Mouse (Mus musculus): ENCODE results near the gene AL732309.1.

AL732309.1 gene

DNA sequence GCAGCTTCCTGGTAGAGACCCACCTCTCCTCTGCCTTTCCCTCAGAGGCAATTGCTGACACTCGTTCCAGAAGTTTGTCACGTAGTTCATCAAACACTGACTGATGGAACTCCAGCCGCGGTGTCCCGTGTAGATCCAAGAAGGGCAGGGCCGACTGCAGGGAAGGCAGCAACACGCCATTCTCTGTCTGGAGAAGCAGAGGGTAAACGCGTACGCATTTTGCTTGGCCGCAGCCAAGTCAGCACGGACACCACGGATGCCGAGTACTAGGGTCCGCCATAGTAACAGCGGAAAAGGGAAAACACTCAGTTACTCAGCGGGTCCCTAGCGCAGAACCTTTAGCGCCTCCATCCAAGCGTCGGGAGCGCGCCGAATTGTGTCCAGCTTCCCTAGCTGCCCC lies 36.0 kb downstream of the AL732309.1 start:
- Histone ChIP-seq H3K4me1 (replicated peaks; ENCODE audit: low read depth, low read length) (peaks cover 53% of the 10 kb centered on the region), H3K36me3 (ENCODE audit: insufficient read depth, low read length) (peaks cover 48% of the 10 kb centered on the region), H3K9me3 (ENCODE audit: low read length) (no peaks in the 10 kb centered on the region), H3K4me3 (replicated peaks; ENCODE audit: low read length) (peak overlapping the region; percentile 97), H3K27me3 (ENCODE audit: insufficient read depth, low read length) (peaks cover 8% of the 10 kb centered on the region; the same call in 1 of the 2 replicates)
- TF ChIP-seq CTCF (conservative IDR thresholded peaks at IDR 0.05; ENCODE audit: low read length) = no peak

DNA sequence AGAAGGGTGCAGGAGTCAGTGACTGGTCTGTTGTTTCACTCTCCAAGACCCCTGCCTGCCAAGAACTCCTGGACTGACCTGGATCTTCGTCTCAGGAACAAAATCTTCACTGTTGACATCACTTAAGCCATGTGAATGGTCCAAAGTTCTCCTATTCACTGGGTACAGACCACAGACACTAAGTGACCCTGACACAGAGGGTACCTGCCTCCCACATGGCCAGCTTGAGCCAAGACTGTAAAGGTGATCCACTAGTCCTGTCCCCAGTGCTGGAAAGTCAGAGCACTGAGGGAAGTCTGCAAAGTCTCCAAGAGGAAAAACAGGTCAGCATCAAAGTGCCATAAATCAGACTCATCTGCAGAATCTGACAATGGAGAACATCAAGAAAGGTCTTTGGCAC lies 39.1 kb downstream of the AL732309.1 start:
- H3K9me3 ChIP-seq (ENCODE audit: low read length) = no peaks in the 10 kb centered on the region
- TF ChIP-seq POU5F1 (IDR thresholded peaks at IDR 0.05; ENCODE audit: borderline replicate concordance, low read length) = no peak
- no peak for TF ChIP-seq CTCF (conservative IDR thresholded peaks at IDR 0.05; ENCODE audit: low read length)
- no peak for TF ChIP-seq NANOG (IDR thresholded peaks at IDR 0.05; ENCODE audit: borderline replicate concordance, low read length)
- H3K4me1 ChIP-seq (replicated peaks; ENCODE audit: low read depth, low read length) = peaks cover 33% of the 10 kb centered on the region
- H3K4me3 ChIP-seq (replicated peaks; ENCODE audit: low read length) = no peak overlapping the region
- H3K27me3 ChIP-seq (ENCODE audit: insufficient read depth, low read length) = 0 out of 2 replicates have a peak, but pooled peaks cover 5% of the 10 kb centered on the region
- H3K36me3 ChIP-seq (ENCODE audit: insufficient read depth, low read length) = peaks cover 79% of the 10 kb centered on the region

DNA sequence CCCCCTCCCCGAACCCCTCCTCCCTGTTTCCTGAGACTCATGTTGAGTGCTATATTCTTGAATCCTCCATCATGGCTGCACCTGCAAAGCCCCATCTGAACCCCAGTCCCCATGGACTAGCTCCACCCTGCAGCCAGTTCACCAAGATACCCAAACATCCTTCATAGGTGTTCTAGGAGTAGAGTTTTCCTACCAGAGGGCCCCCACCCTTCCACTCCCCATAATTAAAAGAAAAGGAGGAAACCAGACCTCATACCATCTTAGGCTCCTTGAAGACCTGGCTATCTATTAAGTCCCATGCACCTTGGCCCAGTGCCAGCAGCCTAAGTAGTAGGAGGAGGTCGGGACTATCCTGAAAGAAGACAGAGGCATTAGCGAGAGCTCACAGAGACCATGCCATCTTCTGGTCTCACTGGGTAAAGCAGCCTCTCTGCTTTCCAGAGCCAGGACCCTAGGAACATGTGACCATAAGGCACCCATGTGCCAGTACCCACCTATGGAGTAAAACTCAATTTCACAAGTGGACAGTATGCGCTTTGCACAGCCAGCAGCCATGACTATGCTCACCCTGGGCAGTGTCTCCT lies 42.9 kb downstream of the AL732309.1 start:
- H3K36me3 ChIP-seq (ENCODE audit: insufficient read depth, low read length) = peaks cover 100% of the 10 kb centered on the region
- H3K4me1 ChIP-seq (replicated peaks; ENCODE audit: low read depth, low read length) = peaks cover 24% of the 10 kb centered on the region
- H3K4me3 ChIP-seq (replicated peaks; ENCODE audit: low read length) = no peak overlapping the region
- no peaks in the 10 kb centered on the region for H3K27me3 ChIP-seq (ENCODE audit: insufficient read depth, low read length)
- H3K9me3 ChIP-seq (ENCODE audit: low read length) = no peaks in the 10 kb centered on the region
- no peak for TF ChIP-seq CTCF (conservative IDR thresholded peaks at IDR 0.05; ENCODE audit: low read length)
- TF ChIP-seq POU5F1 (IDR thresholded peaks at IDR 0.05; ENCODE audit: borderline replicate concordance, low read length) = no peak
- TF ChIP-seq NANOG (IDR thresholded peaks at IDR 0.05; ENCODE audit: borderline replicate concordance, low read length) = no peak

DNA sequence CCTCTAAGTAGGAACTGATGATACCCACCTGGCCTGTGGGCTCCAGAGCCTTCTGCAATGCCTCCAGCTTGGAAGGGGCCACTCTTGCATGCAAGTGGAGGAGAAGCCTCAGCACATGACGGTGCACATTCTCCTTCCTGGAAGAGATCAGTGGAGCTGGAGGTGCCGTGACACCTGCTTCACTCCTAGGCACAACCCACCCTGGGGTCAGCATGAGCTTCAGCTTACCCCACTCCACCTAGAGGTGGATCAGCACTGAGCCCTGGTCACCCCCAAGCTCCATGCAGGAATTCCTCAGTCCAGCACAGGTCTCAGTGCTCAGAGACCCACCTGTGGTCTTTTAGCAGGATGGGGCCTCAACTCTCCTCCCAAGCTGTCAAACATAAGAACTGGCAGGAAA lies 46.0 kb downstream of the AL732309.1 start:
- peaks cover 77% of the 10 kb centered on the region for H3K36me3 ChIP-seq (ENCODE audit: insufficient read depth, low read length)
- H3K9me3 ChIP-seq (ENCODE audit: low read length) = no peaks in the 10 kb centered on the region
- no peaks in the 10 kb centered on the region for H3K27me3 ChIP-seq (ENCODE audit: insufficient read depth, low read length)
- H3K4me1 ChIP-seq (replicated peaks; ENCODE audit: low read depth, low read length) = peaks cover 41% of the 10 kb centered on the region
- no peak for TF ChIP-seq CTCF (conservative IDR thresholded peaks at IDR 0.05; ENCODE audit: low read length)
- no peak overlapping the region for H3K4me3 ChIP-seq (replicated peaks; ENCODE audit: low read length)

DNA sequence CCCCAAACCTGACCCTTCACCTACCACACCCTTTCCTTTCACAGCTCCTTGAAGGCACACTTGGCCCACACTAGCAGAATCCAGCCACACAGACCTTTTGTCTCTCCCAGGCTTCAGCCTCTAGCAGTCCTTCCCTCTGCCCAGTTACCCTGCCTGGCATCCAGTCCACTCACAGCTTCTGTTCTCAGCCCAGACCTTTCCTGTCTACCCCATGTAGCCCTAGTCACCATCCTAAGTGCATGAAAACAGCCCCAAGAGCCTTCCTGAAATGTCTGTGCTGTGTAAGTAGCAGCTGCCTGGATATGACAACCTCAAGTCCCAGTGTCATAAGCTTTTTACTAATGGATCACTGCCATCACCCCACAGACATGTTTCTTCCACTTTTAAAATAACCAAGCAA lies 48.7 kb downstream of the AL732309.1 start:
- Histone ChIP-seq H3K27me3 (ENCODE audit: insufficient read depth, low read length) (peaks cover 8% of the 10 kb centered on the region), H3K36me3 (ENCODE audit: insufficient read depth, low read length) (peaks cover 61% of the 10 kb centered on the region), H3K4me3 (replicated peaks; ENCODE audit: low read length) (no peak overlapping the region), H3K4me1 (replicated peaks; ENCODE audit: low read depth, low read length) (peaks cover 68% of the 10 kb centered on the region), H3K9me3 (ENCODE audit: low read length) (no peaks in the 10 kb centered on the region)
- TF ChIP-seq POU5F1 (IDR thresholded peaks at IDR 0.05; ENCODE audit: borderline replicate concordance, low read length) (no peak), NANOG (IDR thresholded peaks at IDR 0.05; ENCODE audit: borderline replicate concordance, low read length) (no peak), CTCF (conservative IDR thresholded peaks at IDR 0.05; ENCODE audit: low read length) (no peak)

DNA sequence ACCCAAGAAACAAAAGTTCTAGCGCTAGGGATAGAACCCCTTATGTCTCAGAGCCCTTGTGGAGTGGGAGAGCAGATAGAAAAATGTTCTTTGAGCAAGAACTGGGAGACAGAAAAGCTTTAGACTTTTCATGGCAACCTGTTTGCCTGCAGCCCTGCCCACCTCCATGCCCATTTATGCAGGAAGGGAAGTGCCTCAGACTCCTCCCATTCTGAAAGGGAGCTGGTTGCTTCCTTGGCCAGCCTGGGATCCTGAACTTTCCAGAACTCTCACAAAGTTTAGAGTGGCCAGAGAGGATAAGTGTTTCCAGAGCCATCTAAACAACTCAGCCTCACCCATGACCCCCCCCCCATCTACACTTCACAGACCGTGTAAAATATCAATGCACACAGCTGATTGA lies 49.5 kb downstream of the AL732309.1 start:
- TF ChIP-seq CTCF (conservative IDR thresholded peaks at IDR 0.05; ENCODE audit: low read length) = no peak
- no peak for TF ChIP-seq POU5F1 (IDR thresholded peaks at IDR 0.05; ENCODE audit: borderline replicate concordance, low read length)
- TF ChIP-seq NANOG (IDR thresholded peaks at IDR 0.05; ENCODE audit: borderline replicate concordance, low read length) = no peak
- Histone ChIP-seq H3K27me3 (ENCODE audit: insufficient read depth, low read length) (peaks cover 8% of the 10 kb centered on the region), H3K9me3 (ENCODE audit: low read length) (no peaks in the 10 kb centered on the region), H3K4me3 (replicated peaks; ENCODE audit: low read length) (peak overlapping the region; percentile 81), H3K4me1 (replicated peaks; ENCODE audit: low read depth, low read length) (peaks cover 70% of the 10 kb centered on the region), H3K36me3 (ENCODE audit: insufficient read depth, low read length) (peaks cover 54% of the 10 kb centered on the region)

DNA sequence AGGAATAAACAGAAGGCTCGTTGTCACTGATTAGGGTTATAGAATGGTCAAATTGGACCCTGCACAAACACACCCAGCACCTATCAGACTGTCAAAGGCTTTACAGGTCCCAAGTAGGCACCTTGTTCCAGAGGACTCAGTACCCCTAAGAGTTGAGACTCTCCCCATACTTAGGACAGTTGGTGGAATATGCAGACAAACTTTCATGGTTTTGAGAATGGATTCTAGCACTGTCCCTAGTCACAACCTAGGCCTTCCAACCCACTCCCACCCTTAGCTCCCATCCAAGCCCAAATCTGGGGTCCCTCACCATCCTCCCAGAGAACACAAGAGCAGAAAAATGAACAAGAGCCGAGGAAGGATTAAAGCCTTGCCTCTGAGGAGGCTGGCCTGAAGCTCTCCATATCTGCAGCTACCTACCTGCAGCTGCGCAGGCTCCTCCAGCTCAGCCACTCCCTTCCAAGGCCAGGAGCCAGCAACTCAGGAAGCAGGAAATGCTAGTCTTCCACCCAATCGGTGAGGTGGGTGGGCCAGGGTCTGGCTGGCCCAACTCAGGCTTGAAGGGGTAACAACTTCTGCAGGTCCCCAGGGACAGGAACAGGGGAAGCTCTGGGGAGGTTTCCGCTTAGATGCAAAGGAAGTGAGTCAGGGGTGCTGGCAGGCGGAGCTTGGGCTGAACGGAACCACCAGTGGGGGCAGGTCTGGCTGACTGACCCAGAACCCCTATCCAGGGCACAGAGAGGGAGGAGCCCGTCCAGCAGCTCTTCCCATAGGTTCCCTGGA lies 50.3 kb downstream of the AL732309.1 start, which contains the start of gene Tor4a:
Gene Tor4a, minus strand, starts transcription at position 715 of the 783 bp plus-strand sequence.
- H3K9me3 ChIP-seq (ENCODE audit: low read length) = no peaks in the 10 kb centered on the region
- H3K27me3 ChIP-seq (ENCODE audit: insufficient read depth, low read length) = peaks cover 8% of the 10 kb centered on the region
- H3K36me3 ChIP-seq (ENCODE audit: insufficient read depth, low read length) = peaks cover 46% of the 10 kb centered on the region
- peaks cover 70% of the 10 kb centered on the region for H3K4me1 ChIP-seq (replicated peaks; ENCODE audit: low read depth, low read length)
- H3K4me3 ChIP-seq (replicated peaks; ENCODE audit: low read length) = peak within 1 kb of the TSS; percentile 81
- TF ChIP-seq POU5F1 (IDR thresholded peaks at IDR 0.05; ENCODE audit: borderline replicate concordance, low read length) (no peak), NANOG (IDR thresholded peaks at IDR 0.05; ENCODE audit: borderline replicate concordance, low read length) (no peak), CTCF (conservative IDR thresholded peaks at IDR 0.05; ENCODE audit: low read length) (no peak)

DNA sequence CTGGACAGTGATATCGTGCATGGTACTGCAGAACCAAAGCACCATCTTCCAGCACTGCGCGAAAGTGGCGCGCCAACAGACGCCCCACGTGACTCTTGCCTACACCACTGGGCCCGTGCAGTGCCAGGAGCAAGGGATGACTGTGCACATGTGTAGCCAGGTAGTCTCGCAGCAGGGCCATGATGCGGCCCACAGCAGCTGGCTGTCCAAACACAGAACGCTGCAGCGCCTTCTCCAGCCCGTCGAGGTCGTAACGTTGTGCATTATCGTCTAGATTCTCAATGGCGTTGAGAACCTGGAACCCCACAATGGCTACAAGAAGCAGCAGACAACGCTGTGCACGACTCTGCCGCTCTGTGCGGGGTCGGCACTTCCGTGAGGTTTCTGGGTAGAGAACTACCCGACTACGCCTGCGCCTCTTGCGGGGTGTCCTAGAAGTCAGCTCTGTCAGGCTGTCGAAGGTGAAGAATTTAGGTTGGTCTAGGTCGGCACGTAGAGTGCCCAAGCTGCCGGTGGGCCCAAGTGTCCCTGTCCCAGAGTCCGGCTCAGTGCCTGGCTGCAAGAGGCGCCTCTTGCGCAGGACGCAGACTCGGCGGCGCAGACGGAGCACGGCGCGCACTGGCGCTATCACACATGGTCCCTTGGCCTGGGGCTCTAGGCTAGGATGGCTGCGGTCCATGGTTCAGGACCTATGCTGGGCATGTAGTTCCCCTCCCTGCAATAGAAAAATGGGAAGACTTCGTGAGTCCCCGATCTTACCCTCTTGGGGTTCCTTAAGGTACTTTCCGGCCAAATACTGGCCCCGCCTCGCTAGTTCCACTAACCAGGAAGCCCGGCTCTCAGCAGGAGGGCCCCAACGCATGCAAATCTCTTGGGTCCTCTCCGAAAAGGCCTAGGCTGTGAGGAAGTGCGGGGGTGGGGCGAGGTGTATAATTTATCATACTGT lies 51.2 kb downstream of the AL732309.1 start:
- TF ChIP-seq POU5F1 (IDR thresholded peaks at IDR 0.05; ENCODE audit: borderline replicate concordance, low read length) = no peak
- TF ChIP-seq CTCF (conservative IDR thresholded peaks at IDR 0.05; ENCODE audit: low read length) = no peak
- no peak for TF ChIP-seq NANOG (IDR thresholded peaks at IDR 0.05; ENCODE audit: borderline replicate concordance, low read length)
- H3K4me3 ChIP-seq (replicated peaks; ENCODE audit: low read length) = peak overlapping the region; percentile 81
- H3K27me3 ChIP-seq (ENCODE audit: insufficient read depth, low read length) = peaks cover 8% of the 10 kb centered on the region
- no peaks in the 10 kb centered on the region for H3K9me3 ChIP-seq (ENCODE audit: low read length)
- peaks cover 68% of the 10 kb centered on the region for H3K4me1 ChIP-seq (replicated peaks; ENCODE audit: low read depth, low read length)
- peaks cover 37% of the 10 kb centered on the region for H3K36me3 ChIP-seq (ENCODE audit: insufficient read depth, low read length)
